Mouse (Mus musculus): ENCODE results near the gene Gm21953.
"Not testable (repeated sequence)": the region's sequence is repeated elsewhere in the genome, so short reads cannot be mapped to it uniquely, and the experiment has no call there.

Gm21953 gene

GRCm38 (mm10) chr4:42293967-42294366 is at the start of gene Gm21953:
Gene Gm21953 (plus strand): TSS chr4:42294267.
- DNase-seq (ENCODE audit: low spot score in 2 of 2), result not testable (repeated sequence)

GRCm38 (mm10) chr4:42255467-42255866 is 38.6 kb upstream of the Gm21953 start, which contains the start of gene Ccl21b:
Gene Ccl21b (plus strand): TSS chr4:42255767.
- DNase-seq (ENCODE audit: low spot score in 2 of 2), result not testable (repeated sequence)

GRCm38 (mm10) chr4:42318034-42318433 is 24.0 kb downstream of the Gm21953 start, which contains the start of gene Fam205a3:
Gene Fam205a3 (plus strand): TSS chr4:42318334.
- not testable (repeated sequence) for DNase-seq (ENCODE audit: low spot score in 2 of 2)

All from spleen, postnatal 10 days (tissue).